Mouse (Mus musculus) heart, embryonic 11.5 days (tissue): ENCODE data around the gene Ccr8. TPM values are rescaled to one million over a fixed set of nuclear protein-coding genes. Genes with fewer than 3 reads are reported as not detected.

ENCODE experiments used
- ATAC-seq: fragments of 200-750 bp; cut with Nextera tagmentation; replicated peaks from 2 replicates; pipeline ENCODE4 v1.8.0; 2017; ENCODE audit warnings: moderate library complexity; ENCODE audit not compliant: insufficient number of reproducible peaks, low FRiP score, low TSS enrichment
- H3K27ac ChIP-seq: fragments of 300-500 bp; sonication (generic); 2 replicates; pipeline ENCODE4 v1.5.1; 2014; ENCODE audit warnings: mild to moderate bottlenecking, low read depth, low read length
- H3K27me3 ChIP-seq: fragments of 300-500 bp; sonication (generic); 2 replicates; pipeline ENCODE4 v1.6.1; 2014; ENCODE audit warnings: mild to moderate bottlenecking, low read length, mixed read lengths; ENCODE audit not compliant: control insufficient read depth, insufficient read depth
- H3K36me3 ChIP-seq: fragments of 300-500 bp; sonication (generic); 2 replicates; pipeline ENCODE4 v1.6.1; 2014; ENCODE audit warnings: mild to moderate bottlenecking, low read length, moderate library complexity, mixed read lengths; ENCODE audit not compliant: control insufficient read depth, insufficient read depth
- H3K4me1 ChIP-seq: fragments of 300-500 bp; sonication (generic); 2 replicates; pipeline ENCODE4 v1.6.1; 2014; ENCODE audit warnings: low read length; ENCODE audit not compliant: control insufficient read depth, insufficient read depth
- H3K4me2 ChIP-seq: fragments of 300-500 bp; sonication (generic); 2 replicates; pipeline ENCODE4 v1.6.1; 2014; ENCODE audit warnings: mild to moderate bottlenecking, moderate library complexity
- H3K4me3 ChIP-seq: fragments of 300-500 bp; sonication (generic); 2 replicates; pipeline ENCODE4 v1.5.1; 2014; ENCODE audit warnings: low read depth, low read length
- H3K9ac ChIP-seq: fragments of 300-500 bp; sonication (generic); 2 replicates; pipeline ENCODE4 v1.6.1; 2014; ENCODE audit warnings: mild to moderate bottlenecking, low read depth, low read length, moderate library complexity
- H3K9me3 ChIP-seq: fragments of 300-500 bp; sonication (generic); replicated peaks from 2 replicates; pipeline ENCODE4 v1.6.1; 2016; ENCODE audit warnings: low read length; ENCODE audit not compliant: control insufficient read depth
- WGBS: fragments of 180-500 bp; shearing (Covaris S2); extraction: QIAGEN DNeasy Blood & Tissue Kit; methylation state at CpG from one replicate; pipeline ENCODE4 v1.1.7; 2014; ENCODE audit not compliant: insufficient replicate concordance; 5-methylcytosine and 5-hydroxymethylcytosine counted together
- polyA plus RNA-seq: library from polyadenylated mRNA; unstranded; fragments of >200 nt; fragmentation: Nextera tagmentation; extraction: Ambion mirVana; gene quantifications from 2 replicates; pipeline ENCODE4 v1.2.1, GENCODE M21; 2014

The Ccr8 gene
- polyA plus RNA-seq, 1 experiment from 2014 or later = not detected

- Histone ChIP-seq H3K4me2 (no peak overlapping the region), H3K36me3 (no peaks in the 10 kb centered on the region), H3K4me1 (no peaks in the 10 kb centered on the region), H3K4me3 (no peak overlapping the region), H3K27me3 (no peaks in the 10 kb centered on the region), H3K27ac (no peak overlapping the region), H3K9ac (no peak overlapping the region), H3K9me3 (no peaks in the 10 kb centered on the region)
- WGBS = 77% methylated on average over 5 of the region's 5 CpGs
- no peak for ATAC-seq
These were observed 9.9 kb upstream of the Ccr8 start for GRCm38 (mm10) chr9:120081967-120082366.

- Histone ChIP-seq H3K9me3 (no peaks in the 10 kb centered on the region), H3K4me2 (no peak overlapping the region), H3K4me1 (no peaks in the 10 kb centered on the region), H3K27me3 (no peaks in the 10 kb centered on the region), H3K36me3 (no peaks in the 10 kb centered on the region), H3K4me3 (no peak overlapping the region), H3K9ac (no peak overlapping the region), H3K27ac (no peak overlapping the region)
- WGBS = 79% methylated on average over 4 of the region's 4 CpGs
- no peak for ATAC-seq
These were observed 9.2 kb upstream of the Ccr8 start for GRCm38 (mm10) chr9:120082691-120083090.

GRCm38 (mm10) chr9:120083158-120083894, 8.6 kb upstream of the Ccr8 start:
- no peak overlapping the region for H3K9ac ChIP-seq
- no peak for ATAC-seq
- no peaks in the 10 kb centered on the region for H3K27me3 ChIP-seq
- no peaks in the 10 kb centered on the region for H3K36me3 ChIP-seq
- H3K4me1 ChIP-seq = no peaks in the 10 kb centered on the region
- no peak overlapping the region for H3K4me2 ChIP-seq
- no peak overlapping the region for H3K4me3 ChIP-seq
- H3K9me3 ChIP-seq = no peaks in the 10 kb centered on the region
- no peak overlapping the region for H3K27ac ChIP-seq
- WGBS = 77% methylated on average over 18 of the region's 18 CpGs

- no peaks in the 10 kb centered on the region for H3K36me3 ChIP-seq
- no peak for ATAC-seq
- H3K9ac ChIP-seq = no peak overlapping the region
- H3K4me2 ChIP-seq = no peak overlapping the region
- no peak overlapping the region for H3K27ac ChIP-seq
- H3K4me1 ChIP-seq = no peaks in the 10 kb centered on the region
- H3K4me3 ChIP-seq = no peak overlapping the region
- 0 out of 2 replicates have a peak, but pooled peaks cover 3% of the 10 kb centered on the region for H3K9me3 ChIP-seq
- 72% methylated on average over 9 of the region's 9 CpGs for WGBS
- H3K27me3 ChIP-seq = no peaks in the 10 kb centered on the region
These were observed 7.5 kb upstream of the Ccr8 start for GRCm38 (mm10) chr9:120084406-120084805.

GRCm38 (mm10) chr9:120089125-120089524, 2.8 kb upstream of the Ccr8 start:
- no peak overlapping the region for H3K9ac ChIP-seq
- H3K4me1 ChIP-seq = no peaks in the 10 kb centered on the region
- no peaks in the 10 kb centered on the region for H3K27me3 ChIP-seq
- no peaks in the 10 kb centered on the region for H3K36me3 ChIP-seq
- 0 out of 2 replicates have a peak, but pooled peaks cover 4% of the 10 kb centered on the region for H3K9me3 ChIP-seq
- H3K27ac ChIP-seq = no peak overlapping the region
- no peak overlapping the region for H3K4me3 ChIP-seq
- WGBS = 78% methylated on average over 7 of the region's 7 CpGs
- no peak for ATAC-seq
- H3K4me2 ChIP-seq = no peak overlapping the region

GRCm38 (mm10) chr9:120091086-120091485, 828 bp upstream of the Ccr8 start:
- H3K9me3 ChIP-seq = 0 out of 2 replicates have a peak, but pooled peaks cover 4% of the 10 kb centered on the region
- no peak overlapping the region for H3K4me2 ChIP-seq
- H3K36me3 ChIP-seq = no peaks in the 10 kb centered on the region
- 74% methylated on average over 10 of the region's 10 CpGs for WGBS
- H3K27me3 ChIP-seq = no peaks in the 10 kb centered on the region
- H3K4me3 ChIP-seq = no peak overlapping the region
- H3K27ac ChIP-seq = no peak overlapping the region
- ATAC-seq = no peak
- H3K4me1 ChIP-seq = no peaks in the 10 kb centered on the region
- no peak overlapping the region for H3K9ac ChIP-seq

- Histone ChIP-seq H3K4me3 (no peak overlapping the region), H3K9me3 (0 out of 2 replicates have a peak, but pooled peaks cover 4% of the 10 kb centered on the region), H3K4me2 (no peak overlapping the region), H3K9ac (no peak overlapping the region), H3K27ac (no peak overlapping the region), H3K27me3 (no peaks in the 10 kb centered on the region), H3K4me1 (no peaks in the 10 kb centered on the region), H3K36me3 (no peaks in the 10 kb centered on the region)
- WGBS = 80% methylated on average over 13 of the region's 13 CpGs
- no peak for ATAC-seq
These were observed 1.8 kb downstream of the Ccr8 start for GRCm38 (mm10) chr9:120093701-120094100.

- no peaks in the 10 kb centered on the region for H3K9me3 ChIP-seq
- H3K36me3 ChIP-seq = no peaks in the 10 kb centered on the region
- H3K4me1 ChIP-seq = no peaks in the 10 kb centered on the region
- no peak overlapping the region for H3K9ac ChIP-seq
- no peak for ATAC-seq
- no peaks in the 10 kb centered on the region for H3K27me3 ChIP-seq
- no peak overlapping the region for H3K4me3 ChIP-seq
- no peak overlapping the region for H3K27ac ChIP-seq
- WGBS = 61% methylated on average over 7 of the region's 7 CpGs
- no peak overlapping the region for H3K4me2 ChIP-seq
These were observed 4.0 kb downstream of the Ccr8 start for GRCm38 (mm10) chr9:120095886-120096285.

- 17% methylated on average over 7 of the region's 7 CpGs for WGBS
- Histone ChIP-seq H3K27ac (no peak overlapping the region), H3K9me3 (no peaks in the 10 kb centered on the region), H3K36me3 (no peaks in the 10 kb centered on the region), H3K4me3 (no peak overlapping the region), H3K4me2 (0 out of 2 replicates have a peak overlapping the region, but pooled peaks have one; percentile 1), H3K9ac (no peak overlapping the region), H3K4me1 (no peaks in the 10 kb centered on the region), H3K27me3 (no peaks in the 10 kb centered on the region)
- ATAC-seq = no peak
These were observed 6.8 kb downstream of the Ccr8 start for GRCm38 (mm10) chr9:120098682-120099081.
